Mouse (Mus musculus) skeletal muscle tissue, postnatal 0 days (tissue): Measurements from ENCODE around the gene Agfg1. TPM values are rescaled to one million over a fixed set of nuclear protein-coding genes. Genes with fewer than 3 reads are reported as not detected.

Source experiments
- microRNA-seq, 2 experiments: library from miRNA; unstranded; fragments of <30 nt; microRNA quantifications; one replicate each; pipeline ENCODE4; 2016
- polyA plus RNA-seq: library from polyadenylated mRNA; unstranded; fragments of >200 nt; fragmentation: Nextera tagmentation; extraction: Ambion mirVana; gene quantifications from 2 replicates; pipeline ENCODE4 v1.2.1, GENCODE M21; 2015

Gene Agfg1
- polyA plus RNA-seq: 12.4 and 14.5 TPM in 2 replicates

DNA sequence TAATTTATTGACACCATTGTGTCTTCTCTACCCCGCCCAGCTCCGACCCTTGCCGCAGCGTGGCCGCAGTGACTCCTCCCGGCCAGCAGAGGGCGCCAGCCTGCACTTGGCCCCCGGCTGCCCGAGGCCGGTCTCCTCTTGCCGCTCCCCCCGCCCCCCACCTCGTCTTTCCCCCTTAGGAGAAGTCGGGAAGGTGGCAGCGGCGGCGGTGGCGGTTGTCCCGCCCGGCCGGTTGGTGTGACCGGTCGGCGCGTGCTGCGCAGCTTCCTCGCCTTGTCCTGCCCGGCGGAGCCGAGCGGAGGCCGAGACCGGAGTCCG, at the start of gene Agfg1:
Agfg1 (plus strand) TSS at position 188 of the 318 bp plus-strand sequence.

DNA sequence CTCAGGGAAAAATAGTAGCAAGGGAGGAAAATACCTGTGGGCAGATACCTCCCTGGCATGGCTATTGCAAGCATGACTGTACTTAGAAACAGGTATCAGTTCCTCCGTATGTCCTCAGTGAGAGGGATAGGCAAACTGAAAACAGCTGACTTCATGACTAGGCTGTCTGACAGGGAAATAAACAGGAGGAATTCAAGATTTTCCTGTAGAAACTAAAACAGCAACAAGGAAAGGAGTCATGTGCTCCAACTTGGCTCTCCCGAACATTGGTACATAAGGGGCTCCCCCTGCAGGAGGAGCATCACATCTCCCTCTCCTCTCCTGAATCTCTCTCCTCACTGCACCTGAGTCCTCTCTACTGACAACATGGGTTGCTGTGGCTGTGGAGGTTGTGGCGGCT, 73.7 kb downstream of the Agfg1 start, which contains the start of gene A030005L19Rik:
A030005L19Rik (plus strand) TSS at position 301 of the 400 bp plus-strand sequence.

DNA sequence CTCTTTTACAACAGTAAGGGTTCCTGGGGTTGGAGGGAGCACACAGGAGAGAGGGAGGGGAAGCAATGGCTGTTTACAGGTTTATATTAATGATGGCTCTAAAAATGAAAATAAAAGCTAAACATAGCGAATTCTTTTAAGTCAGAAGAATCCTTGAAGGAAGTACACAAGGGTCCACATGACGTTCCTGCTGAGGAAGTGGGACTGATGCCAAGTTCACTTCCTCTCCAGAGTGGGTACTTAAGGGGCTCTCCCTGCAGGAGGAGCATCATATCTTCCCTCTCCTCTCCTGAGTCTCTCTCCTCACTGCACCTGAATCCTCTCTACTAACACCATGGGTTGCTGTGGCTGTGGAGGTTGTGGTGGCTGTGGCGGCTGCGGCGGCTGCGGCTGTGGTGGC, 85.4 kb downstream of the Agfg1 start, which contains the start of gene A030014E15Rik:
A030014E15Rik (plus strand) TSS at position 268 of the 400 bp plus-strand sequence.

DNA sequence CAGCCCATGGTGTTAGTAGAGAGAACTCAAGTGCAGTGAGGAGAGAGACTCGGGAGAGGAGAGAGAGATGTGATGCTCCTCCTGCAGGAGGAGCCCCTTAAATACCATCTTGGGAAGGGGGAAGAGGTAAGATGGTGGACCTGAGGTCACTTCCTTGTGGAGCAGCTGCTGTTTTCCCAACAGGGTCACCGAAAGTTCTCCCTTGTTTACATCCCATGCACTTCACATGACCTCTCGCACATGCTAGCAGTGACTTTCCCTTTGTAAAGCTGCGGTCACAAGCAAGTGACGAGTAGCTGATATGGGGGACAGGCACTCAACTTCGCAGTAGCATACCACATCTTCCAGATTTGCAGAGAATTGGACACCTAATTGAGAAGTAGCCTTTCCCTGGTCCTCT, 92.0 kb downstream of the Agfg1 start, which contains the start of gene Gm6217:
Gm6217 (minus strand) TSS at position 74 of the 400 bp plus-strand sequence.

DNA sequence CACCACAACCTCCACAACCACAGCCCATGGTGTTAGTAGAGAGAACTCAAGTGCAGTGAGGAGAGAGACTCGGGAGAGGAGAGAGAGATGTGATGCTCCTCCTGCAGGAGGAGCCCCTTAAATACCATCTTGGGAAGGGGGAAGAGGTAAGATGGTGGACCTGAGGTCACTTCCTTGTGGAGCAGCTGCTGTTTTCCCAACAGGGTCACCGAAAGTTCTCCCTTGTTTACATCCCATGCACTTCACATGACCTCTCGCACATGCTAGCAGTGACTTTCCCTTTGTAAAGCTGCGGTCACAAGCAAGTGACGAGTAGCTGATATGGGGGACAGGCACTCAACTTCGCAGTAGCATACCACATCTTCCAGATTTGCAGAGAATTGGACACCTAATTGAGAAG, 104.0 kb downstream of the Agfg1 start, which contains the start of gene A030003K21Rik:
A030003K21Rik (minus strand) TSS at position 94 of the 400 bp plus-strand sequence.

Small RNAs within 50 kb of the gene (microRNA-seq; reads per million reads assigned to microRNA genes)
- gene Gm22396: 0 to 0.21 reads per million in 2 experiments

Other genes with a start within 250 kb of the Agfg1 start
- 208 and 210 TPM in 2 replicates for gene Mff, start 114.6 kb upstream of the Agfg1 start, polyA plus RNA-seq
- gene Tm4sf20, start 71.0 kb upstream of the Agfg1 start, polyA plus RNA-seq: not detected in 2 replicates
- not detected in 2 replicates for gene Gm47791, start 68.2 kb upstream of the Agfg1 start, polyA plus RNA-seq
- not detected in 2 replicates for gene A030005L19Rik, start 73.8 kb downstream of the Agfg1 start, polyA plus RNA-seq
- not detected in 2 replicates for gene A030014E15Rik, start 85.4 kb downstream of the Agfg1 start, polyA plus RNA-seq
- not detected in 2 replicates for gene Gm6217, start 91.9 kb downstream of the Agfg1 start, polyA plus RNA-seq
- not detected in 2 replicates for gene A030003K21Rik, start 103.9 kb downstream of the Agfg1 start, polyA plus RNA-seq
- not detected in 2 replicates for gene Gm7544, start 116.5 kb downstream of the Agfg1 start, polyA plus RNA-seq
- gene Gm47955, start 120.8 kb downstream of the Agfg1 start, polyA plus RNA-seq: not detected in 2 replicates
- gene Gm47959, start 161.1 kb downstream of the Agfg1 start, polyA plus RNA-seq: not detected in 2 replicates
- 0.16 and 0.41 TPM in 2 replicates for gene Slc19a3, start 199.0 kb downstream of the Agfg1 start, polyA plus RNA-seq
- gene Krtap28-10, start 203.0 kb downstream of the Agfg1 start, polyA plus RNA-seq: not detected in 2 replicates
- not detected in 2 replicates for gene Gm47969, start 205.4 kb downstream of the Agfg1 start, polyA plus RNA-seq
- not detected in 2 replicates for gene A030005K14Rik, start 219.9 kb downstream of the Agfg1 start, polyA plus RNA-seq
- 0.13 TPM in 1 of 2 replicates, not detected in the other for gene Krtap28-13, start 221.4 kb downstream of the Agfg1 start, polyA plus RNA-seq